Mouse (Mus musculus): ENCODE results near the gene Ntng1. TPM values are rescaled to one million over a fixed set of nuclear protein-coding genes. Genes with fewer than 3 reads are reported as not detected.

Ntng1 gene
- polyA plus RNA-seq, 1 experiment = 0.02 TPM

GRCm38 (mm10) chr3:110046750-110047149, 97.1 kb downstream of the Ntng1 start:
- Histone ChIP-seq H3K79me3 (ENCODE audit: low read depth) (no peaks in the 10 kb centered on the region), H3K79me2 (ENCODE audit: control insufficient read depth, insufficient read depth) (no peaks in the 10 kb centered on the region), H3K36me3 (ENCODE audit: control insufficient read depth, insufficient read depth) (no peaks in the 10 kb centered on the region), H3K27me3 (ENCODE audit: control insufficient read depth, insufficient read depth, insufficient read length) (no peaks in the 10 kb centered on the region), H3K4me3 (ENCODE audit: insufficient read depth, poor library complexity, severe bottlenecking) (no peak overlapping the region), H3ac (ENCODE audit: control insufficient read depth, insufficient read length, low read depth) (no peak overlapping the region)
- TF ChIP-seq FOSL1 (IDR thresholded peaks at IDR 0.05; ENCODE audit: insufficient read depth, low read length, poor library complexity, severe bottlenecking) = no peak
- no peak for TF ChIP-seq MYOD1 (IDR thresholded peaks at IDR 0.05; ENCODE audit: control insufficient read depth, insufficient read length, low read depth)
- no peak for TF ChIP-seq CTCF (IDR thresholded peaks at IDR 0.05; ENCODE audit: control insufficient read depth, insufficient read depth, insufficient read length)
- no peak for TF ChIP-seq USF1 (IDR thresholded peaks at IDR 0.05; ENCODE audit: low read depth)

- no peak overlapping the region for H3K4me3 ChIP-seq (ENCODE audit: insufficient read depth, poor library complexity, severe bottlenecking)
- TF ChIP-seq USF1 (IDR thresholded peaks at IDR 0.05; ENCODE audit: low read depth) = no peak
- TF ChIP-seq CTCF (IDR thresholded peaks at IDR 0.05; ENCODE audit: control insufficient read depth, insufficient read depth, insufficient read length) = no peak
- TF ChIP-seq MAX (IDR thresholded peaks at IDR 0.05) = no peak
- TF ChIP-seq CEBPB (IDR thresholded peaks at IDR 0.05; ENCODE audit: low read depth) = no peak
- no peak for TF ChIP-seq FOSL1 (IDR thresholded peaks at IDR 0.05; ENCODE audit: insufficient read depth, low read length, poor library complexity, severe bottlenecking)
- no peak for TF ChIP-seq MYOG (IDR thresholded peaks at IDR 0.05; ENCODE audit: control insufficient read depth, extremely low read depth, insufficient read length)
- TF ChIP-seq MYOD1 (IDR thresholded peaks at IDR 0.05; ENCODE audit: control insufficient read depth, insufficient read length, low read depth) = no peak
- no peak overlapping the region for H3ac ChIP-seq (ENCODE audit: control insufficient read depth, insufficient read length, low read depth)
- no peaks in the 10 kb centered on the region for H3K27me3 ChIP-seq (ENCODE audit: control insufficient read depth, insufficient read depth, insufficient read length)
- no peaks in the 10 kb centered on the region for H3K79me3 ChIP-seq (ENCODE audit: low read depth)
- no peaks in the 10 kb centered on the region for H3K79me2 ChIP-seq (ENCODE audit: control insufficient read depth, insufficient read depth)
- no peaks in the 10 kb centered on the region for H3K36me3 ChIP-seq (ENCODE audit: control insufficient read depth, insufficient read depth)
Measured at GRCm38 (mm10) chr3:110044209-110044608, 99.6 kb downstream of the Ntng1 start.

- no peaks in the 10 kb centered on the region for H3K79me2 ChIP-seq (ENCODE audit: control insufficient read depth, insufficient read depth)
- H3K36me3 ChIP-seq (ENCODE audit: control insufficient read depth, insufficient read depth) = no peaks in the 10 kb centered on the region
- H3K27me3 ChIP-seq (ENCODE audit: control insufficient read depth, insufficient read depth, insufficient read length) = no peaks in the 10 kb centered on the region
- TF ChIP-seq MAX (IDR thresholded peaks at IDR 0.05) = no peak
- TF ChIP-seq CTCF (IDR thresholded peaks at IDR 0.05; ENCODE audit: control insufficient read depth, insufficient read depth, insufficient read length) = no peak
- no peak for TF ChIP-seq MYOD1 (IDR thresholded peaks at IDR 0.05; ENCODE audit: control insufficient read depth, insufficient read length, low read depth)
- no peak for TF ChIP-seq USF1 (IDR thresholded peaks at IDR 0.05; ENCODE audit: low read depth)
- no peak for TF ChIP-seq MYOG (IDR thresholded peaks at IDR 0.05; ENCODE audit: control insufficient read depth, extremely low read depth, insufficient read length)
- no peak for TF ChIP-seq CEBPB (IDR thresholded peaks at IDR 0.05; ENCODE audit: low read depth)
- no peak for TF ChIP-seq FOSL1 (IDR thresholded peaks at IDR 0.05; ENCODE audit: insufficient read depth, low read length, poor library complexity, severe bottlenecking)
- no peak overlapping the region for H3ac ChIP-seq (ENCODE audit: control insufficient read depth, insufficient read length, low read depth)
- H3K4me3 ChIP-seq (ENCODE audit: insufficient read depth, poor library complexity, severe bottlenecking) = no peak overlapping the region
- H3K79me3 ChIP-seq (ENCODE audit: low read depth) = no peaks in the 10 kb centered on the region
Measured at GRCm38 (mm10) chr3:110043641-110044187, 100.1 kb downstream of the Ntng1 start.

- TF ChIP-seq FOSL1 (IDR thresholded peaks at IDR 0.05; ENCODE audit: insufficient read depth, low read length, poor library complexity, severe bottlenecking) (no peak), CEBPB (IDR thresholded peaks at IDR 0.05; ENCODE audit: low read depth) (no peak), MYOD1 (IDR thresholded peaks at IDR 0.05; ENCODE audit: control insufficient read depth, insufficient read length, low read depth) (no peak), CTCF (IDR thresholded peaks at IDR 0.05; ENCODE audit: control insufficient read depth, insufficient read depth, insufficient read length) (no peak), USF1 (IDR thresholded peaks at IDR 0.05; ENCODE audit: low read depth) (no peak), MAX (IDR thresholded peaks at IDR 0.05) (no peak), MYOG (IDR thresholded peaks at IDR 0.05; ENCODE audit: control insufficient read depth, extremely low read depth, insufficient read length) (no peak)
- H3K79me2 ChIP-seq (ENCODE audit: control insufficient read depth, insufficient read depth) = no peaks in the 10 kb centered on the region
- H3K36me3 ChIP-seq (ENCODE audit: control insufficient read depth, insufficient read depth) = no peaks in the 10 kb centered on the region
- no peaks in the 10 kb centered on the region for H3K79me3 ChIP-seq (ENCODE audit: low read depth)
- H3K4me3 ChIP-seq (ENCODE audit: insufficient read depth, poor library complexity, severe bottlenecking) = no peak overlapping the region
- H3K27me3 ChIP-seq (ENCODE audit: control insufficient read depth, insufficient read depth, insufficient read length) = no peaks in the 10 kb centered on the region
- no peak overlapping the region for H3ac ChIP-seq (ENCODE audit: control insufficient read depth, insufficient read length, low read depth)
Measured at GRCm38 (mm10) chr3:110022783-110023599, 120.8 kb downstream of the Ntng1 start.

GRCm38 (mm10) chr3:110010870-110011626, 132.8 kb downstream of the Ntng1 start:
- no peaks in the 10 kb centered on the region for H3K79me3 ChIP-seq (ENCODE audit: low read depth)
- H3K79me2 ChIP-seq (ENCODE audit: control insufficient read depth, insufficient read depth) = no peaks in the 10 kb centered on the region
- H3K4me3 ChIP-seq (ENCODE audit: insufficient read depth, poor library complexity, severe bottlenecking) = no peak overlapping the region
- no peaks in the 10 kb centered on the region for H3K36me3 ChIP-seq (ENCODE audit: control insufficient read depth, insufficient read depth)
- no peaks in the 10 kb centered on the region for H3K27me3 ChIP-seq (ENCODE audit: control insufficient read depth, insufficient read depth, insufficient read length)
- no peak overlapping the region for H3ac ChIP-seq (ENCODE audit: control insufficient read depth, insufficient read length, low read depth)
- no peak for TF ChIP-seq MYOG (IDR thresholded peaks at IDR 0.05; ENCODE audit: control insufficient read depth, extremely low read depth, insufficient read length)
- no peak for TF ChIP-seq CTCF (IDR thresholded peaks at IDR 0.05; ENCODE audit: control insufficient read depth, insufficient read depth, insufficient read length)
- no peak for TF ChIP-seq MAX (IDR thresholded peaks at IDR 0.05)
- TF ChIP-seq USF1 (IDR thresholded peaks at IDR 0.05; ENCODE audit: low read depth) = no peak
- TF ChIP-seq CEBPB (IDR thresholded peaks at IDR 0.05; ENCODE audit: low read depth) = no peak
- TF ChIP-seq FOSL1 (IDR thresholded peaks at IDR 0.05; ENCODE audit: insufficient read depth, low read length, poor library complexity, severe bottlenecking) = no peak
- no peak for TF ChIP-seq MYOD1 (IDR thresholded peaks at IDR 0.05; ENCODE audit: control insufficient read depth, insufficient read length, low read depth)
